Mouse (Mus musculus) stomach, postnatal 0 days (tissue): ENCODE data around the gene Gpr183. TPM values are rescaled to one million over a fixed set of nuclear protein-coding genes. Genes with fewer than 3 reads are reported as not detected.
A peak's percentile ranks its signal among the peaks of the same experiment; 100 is the strongest.

Experiments used
- ATAC-seq: fragments of 200-750 bp; cut with Nextera tagmentation; 2 replicates; pipeline ENCODE4 v1.8.0; 2017; ENCODE audit not compliant: low FRiP score, low TSS enrichment
- DNase-seq: peaks from one replicate; pipeline ENCODE4 v3.0.0-alpha.2; 2016; ENCODE audit warnings: low spot score
- H3K27ac ChIP-seq: fragments of 300-500 bp; sonication (generic); replicated peaks from 2 replicates; pipeline ENCODE4 v1.5.1; 2014; ENCODE audit warnings: mild to moderate bottlenecking, control low read depth
- H3K27me3 ChIP-seq: fragments of 300-500 bp; sonication (generic); 2 replicates; pipeline ENCODE4 v1.6.1; 2014; ENCODE audit warnings: low read length; ENCODE audit not compliant: control insufficient read depth, insufficient read depth
- H3K36me3 ChIP-seq: fragments of 300-500 bp; sonication (generic); 2 replicates; pipeline ENCODE4 v1.6.1; 2014; ENCODE audit warnings: low read length, mixed read lengths; ENCODE audit not compliant: control insufficient read depth, insufficient read depth
- H3K4me1 ChIP-seq: fragments of 300-500 bp; sonication (generic); replicated peaks from 2 replicates; pipeline ENCODE4 v1.6.1; 2014; ENCODE audit warnings: antibody characterized with exemption; ENCODE audit not compliant: control insufficient read depth, insufficient read depth
- H3K4me2 ChIP-seq: fragments of 300-500 bp; sonication (generic); replicated peaks from 2 replicates; pipeline ENCODE4 v1.6.1; 2014; ENCODE audit warnings: low read depth, mild to moderate bottlenecking, control low read depth, moderate library complexity
- H3K4me3 ChIP-seq: fragments of 300-500 bp; sonication (generic); 2 replicates; pipeline ENCODE4 v1.5.1; 2014; ENCODE audit warnings: low read depth, low read length, control low read depth
- H3K9ac ChIP-seq: fragments of 300-500 bp; sonication (generic); 2 replicates; pipeline ENCODE4 v1.6.1; 2014; ENCODE audit warnings: mild to moderate bottlenecking, low read length, control low read depth, mixed read lengths
- H3K9me3 ChIP-seq: fragments of 300-500 bp; sonication (generic); 2 replicates; pipeline ENCODE4 v1.6.1; 2016; ENCODE audit warnings: low read length; ENCODE audit not compliant: control insufficient read depth
- CTCF ChIP-seq: IDR thresholded peaks from 2 replicates; pipeline ENCODE4 v1.5.1; 2016; ENCODE audit warnings: antibody characterized with exemption, low read depth, mild to moderate bottlenecking, moderate library complexity
- EP300 ChIP-seq: optimal IDR thresholded peaks from 2 replicates; pipeline ENCODE3; 2016; ENCODE audit warnings: antibody characterized with exemption
- WGBS: fragments of 180-500 bp; shearing (Covaris S2); extraction: QIAGEN DNeasy Blood & Tissue Kit; methylation state at CpG from one replicate; pipeline ENCODE4 v1.1.7; 2014; 5-methylcytosine and 5-hydroxymethylcytosine counted together
- polyA plus RNA-seq: library from polyadenylated mRNA; unstranded; fragments of >200 nt; fragmentation: Nextera tagmentation; extraction: Ambion mirVana; gene quantifications from 2 replicates; pipeline ENCODE4 v1.2.1, GENCODE M21; 2015

Gene Gpr183
- polyA plus RNA-seq, 1 experiment from 2014 or later = 1.8 TPM

GRCm38 (mm10) chr14:121996786-121997185 lies 31.8 kb upstream of the Gpr183 start:
- H3K4me1 ChIP-seq = no peaks in the 10 kb centered on the region
- 78% methylated on average over 8 of the region's 8 CpGs for WGBS
- H3K36me3 ChIP-seq = peaks cover 4% of the 10 kb centered on the region; the same call in 1 of the 2 replicates
- H3K4me2 ChIP-seq = no peak overlapping the region
- H3K27me3 ChIP-seq = no peaks in the 10 kb centered on the region
- H3K9me3 ChIP-seq = no peaks in the 10 kb centered on the region
- ATAC-seq (no peak), DNase-seq (peak; percentile 18)
- no peak overlapping the region for H3K4me3 ChIP-seq
- no peak overlapping the region for H3K27ac ChIP-seq
- TF ChIP-seq CTCF (no peak), EP300 (no peak)
- no peak overlapping the region for H3K9ac ChIP-seq

- Histone ChIP-seq H3K36me3 (peaks cover 4% of the 10 kb centered on the region; the same call in 1 of the 2 replicates), H3K27me3 (no peaks in the 10 kb centered on the region), H3K4me1 (no peaks in the 10 kb centered on the region), H3K27ac (no peak overlapping the region), H3K4me2 (no peak overlapping the region), H3K4me3 (no peak overlapping the region), H3K9me3 (no peaks in the 10 kb centered on the region), H3K9ac (no peak overlapping the region)
- WGBS = 83% methylated on average over 1 of the region's 1 CpGs
- DNase-seq (no peak), ATAC-seq (no peak)
- TF ChIP-seq CTCF (no peak), EP300 (no peak)
Measured at GRCm38 (mm10) chr14:121995557-121995870, 30.5 kb upstream of the Gpr183 start.

- Histone ChIP-seq H3K9me3 (no peaks in the 10 kb centered on the region), H3K36me3 (peaks cover 4% of the 10 kb centered on the region; the same call in 1 of the 2 replicates), H3K4me1 (no peaks in the 10 kb centered on the region), H3K4me3 (no peak overlapping the region), H3K27me3 (no peaks in the 10 kb centered on the region), H3K9ac (no peak overlapping the region), H3K27ac (no peak overlapping the region), H3K4me2 (no peak overlapping the region)
- ATAC-seq (no peak), DNase-seq (peak; percentile 10)
- TF ChIP-seq CTCF = no peak
- TF ChIP-seq EP300 = no peak
- 89% methylated on average over 7 of the region's 7 CpGs for WGBS
Measured at GRCm38 (mm10) chr14:121994846-121995556, 30.0 kb upstream of the Gpr183 start.

DNA sequence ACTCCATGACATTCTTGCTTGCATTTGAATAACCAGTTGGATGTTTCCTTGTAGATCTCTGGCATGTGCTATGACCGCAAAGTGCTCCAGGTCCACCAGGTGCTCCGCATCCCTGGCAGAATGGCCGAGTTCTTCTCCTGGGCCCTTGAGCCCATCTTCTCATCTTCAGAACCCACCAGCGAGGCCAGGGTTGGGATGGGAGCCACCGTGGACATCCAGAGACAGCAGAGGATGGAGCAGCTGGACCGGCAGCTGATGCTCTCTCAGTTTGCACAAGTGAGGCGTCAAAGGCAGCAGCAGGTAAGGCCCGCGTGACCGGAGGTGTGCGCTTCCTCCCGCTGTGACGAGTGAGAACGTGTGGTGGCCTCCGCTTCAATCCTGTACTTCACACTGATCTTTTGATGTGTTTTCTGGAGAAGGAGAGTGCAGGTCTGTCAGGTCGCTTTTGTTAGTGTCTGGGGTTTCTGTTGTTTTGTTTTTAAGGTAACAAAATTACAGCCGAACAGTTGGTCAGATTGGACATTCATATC lies 29.2 kb upstream of the Gpr183 start:
- DNase-seq = peak; percentile 9
- Histone ChIP-seq H3K9ac (no peak overlapping the region), H3K4me1 (no peaks in the 10 kb centered on the region), H3K4me2 (no peak overlapping the region), H3K27ac (no peak overlapping the region), H3K4me3 (no peak overlapping the region), H3K27me3 (no peaks in the 10 kb centered on the region), H3K9me3 (no peaks in the 10 kb centered on the region), H3K36me3 (peaks cover 4% of the 10 kb centered on the region; the same call in 1 of the 2 replicates)
- no peak for ATAC-seq
- WGBS = 87% methylated on average over 17 of the region's 17 CpGs
- no peak for TF ChIP-seq CTCF
- TF ChIP-seq EP300 = no peak

GRCm38 (mm10) chr14:121993616-121994015 lies 28.6 kb upstream of the Gpr183 start:
- Histone ChIP-seq H3K4me3 (no peak overlapping the region), H3K27ac (no peak overlapping the region), H3K27me3 (no peaks in the 10 kb centered on the region), H3K9ac (no peak overlapping the region), H3K4me1 (no peaks in the 10 kb centered on the region), H3K36me3 (peaks cover 4% of the 10 kb centered on the region; the same call in 1 of the 2 replicates), H3K9me3 (no peaks in the 10 kb centered on the region), H3K4me2 (no peak overlapping the region)
- 77% methylated on average over 4 of the region's 4 CpGs for WGBS
- TF ChIP-seq CTCF = no peak
- no peak for TF ChIP-seq EP300
- peak; percentile 7 for DNase-seq
- ATAC-seq = no peak
